Mouse (Mus musculus): Measurements from ENCODE around the gene Six3. TPM values are rescaled to one million over a fixed set of nuclear protein-coding genes. Genes with fewer than 3 reads are reported as not detected.

Gene Six3
- polyA plus RNA-seq, 1 experiment from 2014 or later: not detected

DNA sequence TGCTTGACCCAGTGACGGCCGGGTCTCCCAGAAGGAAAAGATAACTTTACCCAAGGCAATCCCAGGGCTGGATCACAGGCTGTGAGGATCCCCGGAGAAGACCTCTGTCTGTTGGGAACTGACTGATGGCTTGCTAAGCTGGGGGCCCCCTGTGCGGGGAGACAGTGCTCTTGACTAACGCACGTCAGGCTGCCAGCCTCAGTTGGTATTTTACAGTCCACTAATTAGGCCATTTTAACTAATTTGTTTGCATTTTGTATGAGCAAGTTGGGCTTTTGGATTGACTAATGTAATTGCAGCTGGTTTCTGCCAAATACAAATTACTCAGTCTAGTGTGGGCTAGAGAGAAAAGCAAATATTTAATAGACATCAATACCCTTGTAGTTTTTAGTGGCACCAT lies 21.4 kb upstream of the Six3 start:
- Histone ChIP-seq H3K9me3 (replicated peaks; ENCODE audit: control insufficient read depth, low read length) (no peaks in the 10 kb centered on the region), H3K4me1 (ENCODE audit: control insufficient read depth, low read depth, low read length) (no peaks in the 10 kb centered on the region), H3K4me2 (ENCODE audit: low read depth, low read length) (no peak overlapping the region), H3K27ac (ENCODE audit: low read length) (no peak overlapping the region), H3K9ac (ENCODE audit: low read depth, low read length) (no peak overlapping the region), H3K27me3 (ENCODE audit: control insufficient read depth, insufficient read depth, low read depth, low read length) (no peaks in the 10 kb centered on the region), H3K36me3 (ENCODE audit: control insufficient read depth, insufficient read depth) (no peaks in the 10 kb centered on the region), H3K4me3 (ENCODE audit: low read depth, low read length) (no peak overlapping the region)
- 59% methylated on average over 6 of the region's 6 CpGs for WGBS (ENCODE audit: insufficient replicate concordance)
- no peak for ATAC-seq (ENCODE audit: low read depth)

DNA sequence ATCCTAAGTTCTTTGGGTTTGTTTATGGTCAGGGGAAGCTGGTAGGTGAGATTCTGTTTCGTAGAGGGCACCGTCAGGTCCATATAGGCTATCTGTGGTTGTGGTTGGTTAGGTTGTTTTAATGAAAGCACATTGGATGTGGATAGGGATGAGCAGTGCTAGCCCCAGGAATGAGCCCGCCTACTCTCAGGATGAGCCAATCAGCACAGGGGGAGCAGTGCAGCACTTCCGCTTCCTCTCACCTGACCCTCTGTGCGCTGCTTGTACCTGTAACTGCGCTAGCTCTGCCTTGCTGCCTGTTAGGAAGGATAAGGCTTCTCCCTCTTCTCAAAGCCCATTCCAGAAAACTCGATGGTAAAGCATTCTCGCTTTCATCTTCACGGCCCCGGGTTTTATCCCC lies 17.6 kb upstream of the Six3 start:
- Histone ChIP-seq H3K9me3 (replicated peaks; ENCODE audit: control insufficient read depth, low read length) (no peaks in the 10 kb centered on the region), H3K9ac (ENCODE audit: low read depth, low read length) (no peak overlapping the region), H3K36me3 (ENCODE audit: control insufficient read depth, insufficient read depth) (no peaks in the 10 kb centered on the region), H3K4me2 (ENCODE audit: low read depth, low read length) (no peak overlapping the region), H3K27me3 (ENCODE audit: control insufficient read depth, insufficient read depth, low read depth, low read length) (no peaks in the 10 kb centered on the region), H3K27ac (ENCODE audit: low read length) (no peak overlapping the region), H3K4me3 (ENCODE audit: low read depth, low read length) (no peak overlapping the region), H3K4me1 (ENCODE audit: control insufficient read depth, low read depth, low read length) (no peaks in the 10 kb centered on the region)
- ATAC-seq (ENCODE audit: low read depth): no peak
- 48% methylated on average over 10 of the region's 10 CpGs for WGBS (ENCODE audit: insufficient replicate concordance)

DNA sequence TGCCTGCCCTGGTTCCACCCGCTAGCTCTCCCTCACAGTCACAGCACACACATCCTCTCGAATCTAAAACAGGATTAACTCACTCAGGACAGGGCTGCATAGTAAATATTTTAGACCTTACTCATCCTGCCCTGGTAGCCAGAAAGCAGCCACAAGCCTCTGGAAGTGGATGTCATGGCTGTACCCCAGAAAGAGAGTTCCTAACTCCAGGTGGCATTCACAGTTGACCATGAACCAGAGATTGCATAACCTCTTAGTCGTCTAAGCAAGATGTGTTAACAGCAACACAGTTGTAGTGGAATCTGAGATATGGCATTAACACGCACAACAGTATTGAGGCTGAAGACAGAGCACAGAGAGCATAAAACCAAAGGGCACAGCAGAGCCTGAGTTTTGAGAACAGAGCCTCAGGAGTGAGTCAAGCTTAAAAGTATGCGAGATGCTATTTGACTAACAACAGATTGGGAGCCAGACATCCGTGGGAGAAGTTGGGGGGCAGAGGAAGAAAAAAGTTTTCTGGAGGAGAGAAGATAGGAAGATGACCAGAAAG lies 17.0 kb upstream of the Six3 start:
- no peak overlapping the region for H3K4me3 ChIP-seq (ENCODE audit: low read depth, low read length)
- H3K4me2 ChIP-seq (ENCODE audit: low read depth, low read length): no peak overlapping the region
- H3K36me3 ChIP-seq (ENCODE audit: control insufficient read depth, insufficient read depth): no peaks in the 10 kb centered on the region
- no peaks in the 10 kb centered on the region for H3K4me1 ChIP-seq (ENCODE audit: control insufficient read depth, low read depth, low read length)
- no peaks in the 10 kb centered on the region for H3K9me3 ChIP-seq (replicated peaks; ENCODE audit: control insufficient read depth, low read length)
- no peak overlapping the region for H3K9ac ChIP-seq (ENCODE audit: low read depth, low read length)
- WGBS (ENCODE audit: insufficient replicate concordance): 28% methylated on average over 6 of the region's 6 CpGs
- no peak overlapping the region for H3K27ac ChIP-seq (ENCODE audit: low read length)
- no peak for ATAC-seq (ENCODE audit: low read depth)
- H3K27me3 ChIP-seq (ENCODE audit: control insufficient read depth, insufficient read depth, low read depth, low read length): no peaks in the 10 kb centered on the region; the same call in 1 of the 2 replicates

DNA sequence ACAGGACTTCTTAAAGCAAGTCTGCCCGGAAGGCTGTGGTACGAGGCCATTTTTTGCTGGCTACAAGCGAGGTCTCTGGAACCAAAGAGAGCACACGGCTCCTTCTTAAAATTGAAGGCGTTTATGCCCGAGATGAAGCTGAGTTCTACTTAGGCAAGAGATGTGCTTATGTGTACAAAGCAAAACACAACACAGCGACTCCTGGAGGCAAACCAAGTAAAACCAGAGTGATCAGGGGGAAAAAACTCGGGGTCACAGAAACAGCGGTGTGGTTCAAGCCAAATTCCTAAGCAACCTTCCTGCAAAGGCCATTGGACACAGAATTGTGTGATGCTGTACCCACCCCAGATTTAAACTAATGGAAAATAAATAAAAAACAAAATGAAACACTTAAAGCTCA lies 13.9 kb upstream of the Six3 start:
- 49% methylated on average over 9 of the region's 9 CpGs for WGBS (ENCODE audit: insufficient replicate concordance)
- H3K4me1 ChIP-seq (ENCODE audit: control insufficient read depth, low read depth, low read length): no peaks in the 10 kb centered on the region
- H3K4me3 ChIP-seq (ENCODE audit: low read depth, low read length): no peak overlapping the region
- no peak overlapping the region for H3K27ac ChIP-seq (ENCODE audit: low read length)
- H3K4me2 ChIP-seq (ENCODE audit: low read depth, low read length): no peak overlapping the region
- no peak overlapping the region for H3K9ac ChIP-seq (ENCODE audit: low read depth, low read length)
- no peak for ATAC-seq (ENCODE audit: low read depth)
- peaks cover 9% of the 10 kb centered on the region for H3K27me3 ChIP-seq (ENCODE audit: control insufficient read depth, insufficient read depth, low read depth, low read length)
- H3K36me3 ChIP-seq (ENCODE audit: control insufficient read depth, insufficient read depth): no peaks in the 10 kb centered on the region
- H3K9me3 ChIP-seq (replicated peaks; ENCODE audit: control insufficient read depth, low read length): no peaks in the 10 kb centered on the region

DNA sequence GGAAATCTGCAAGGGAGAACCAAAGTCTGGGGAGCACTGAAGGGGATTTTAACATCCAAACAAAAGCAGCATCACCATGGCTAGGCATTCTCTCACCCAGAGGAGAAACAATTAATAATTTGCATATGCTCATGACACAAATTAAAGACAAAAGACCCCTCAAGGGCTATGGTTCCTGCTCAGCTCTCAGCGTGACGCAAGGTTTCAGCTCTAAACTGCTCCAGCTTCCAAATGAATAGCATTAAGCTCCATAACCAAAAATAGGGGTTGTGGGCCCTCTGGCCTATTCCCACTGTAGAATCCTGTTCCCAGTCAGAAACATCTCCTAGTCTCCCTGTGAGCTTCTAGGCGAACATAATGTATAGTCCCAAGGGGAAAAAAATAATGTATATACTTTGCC lies 6.9 kb upstream of the Six3 start:
- no peak overlapping the region for H3K27ac ChIP-seq (ENCODE audit: low read length)
- no peaks in the 10 kb centered on the region for H3K36me3 ChIP-seq (ENCODE audit: control insufficient read depth, insufficient read depth)
- H3K27me3 ChIP-seq (ENCODE audit: control insufficient read depth, insufficient read depth, low read depth, low read length): peaks cover 66% of the 10 kb centered on the region
- no peaks in the 10 kb centered on the region for H3K4me1 ChIP-seq (ENCODE audit: control insufficient read depth, low read depth, low read length)
- no peak overlapping the region for H3K4me2 ChIP-seq (ENCODE audit: low read depth, low read length)
- no peaks in the 10 kb centered on the region for H3K9me3 ChIP-seq (replicated peaks; ENCODE audit: control insufficient read depth, low read length)
- 15% methylated on average over 3 of the region's 3 CpGs for WGBS (ENCODE audit: insufficient replicate concordance)
- H3K9ac ChIP-seq (ENCODE audit: low read depth, low read length): no peak overlapping the region
- ATAC-seq (ENCODE audit: low read depth): no peak
- H3K4me3 ChIP-seq (ENCODE audit: low read depth, low read length): no peak overlapping the region

DNA sequence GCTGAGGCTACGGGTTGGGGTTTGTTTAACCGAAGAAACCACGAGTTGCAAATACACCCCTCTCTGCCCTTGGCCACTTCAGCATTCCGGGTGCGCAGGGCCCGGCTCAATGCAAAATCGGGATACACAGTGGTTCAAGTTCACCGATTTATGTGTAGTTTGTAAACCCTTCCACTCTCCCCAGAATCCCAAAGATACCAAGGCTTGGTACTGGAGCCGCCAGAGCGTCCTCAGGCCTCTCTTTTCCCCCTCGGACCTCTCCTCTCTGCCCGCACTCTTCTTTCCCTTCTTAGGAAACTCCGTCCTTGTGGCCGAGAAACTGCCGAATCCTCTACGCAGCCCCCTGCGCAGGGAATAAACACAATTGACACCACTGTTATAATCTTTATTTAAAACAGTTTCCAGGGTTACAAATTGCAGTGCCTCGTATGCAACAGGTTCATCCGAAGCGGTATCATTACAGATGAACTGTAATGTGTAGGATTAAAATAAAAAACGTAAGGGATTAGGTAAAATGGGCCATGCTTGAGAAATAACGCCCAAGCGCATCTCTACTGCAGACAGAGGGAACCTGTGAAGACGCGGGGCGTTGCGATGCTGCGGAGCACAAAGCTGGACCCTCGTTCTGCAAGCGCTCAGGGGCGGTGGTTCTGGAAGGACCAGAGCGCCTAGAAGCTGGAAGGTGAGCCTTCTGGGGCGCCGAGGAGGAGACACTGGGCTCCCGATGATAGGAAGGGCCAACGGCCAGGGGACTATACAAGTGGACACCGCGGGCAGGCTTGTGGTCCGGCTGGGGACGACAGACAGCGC lies 5.6 kb upstream of the Six3 start:
- H3K27me3 ChIP-seq (ENCODE audit: control insufficient read depth, insufficient read depth, low read depth, low read length): peaks cover 78% of the 10 kb centered on the region
- ATAC-seq (ENCODE audit: low read depth): no peak
- WGBS (ENCODE audit: insufficient replicate concordance): 3% methylated on average over 41 of the region's 41 CpGs

DNA sequence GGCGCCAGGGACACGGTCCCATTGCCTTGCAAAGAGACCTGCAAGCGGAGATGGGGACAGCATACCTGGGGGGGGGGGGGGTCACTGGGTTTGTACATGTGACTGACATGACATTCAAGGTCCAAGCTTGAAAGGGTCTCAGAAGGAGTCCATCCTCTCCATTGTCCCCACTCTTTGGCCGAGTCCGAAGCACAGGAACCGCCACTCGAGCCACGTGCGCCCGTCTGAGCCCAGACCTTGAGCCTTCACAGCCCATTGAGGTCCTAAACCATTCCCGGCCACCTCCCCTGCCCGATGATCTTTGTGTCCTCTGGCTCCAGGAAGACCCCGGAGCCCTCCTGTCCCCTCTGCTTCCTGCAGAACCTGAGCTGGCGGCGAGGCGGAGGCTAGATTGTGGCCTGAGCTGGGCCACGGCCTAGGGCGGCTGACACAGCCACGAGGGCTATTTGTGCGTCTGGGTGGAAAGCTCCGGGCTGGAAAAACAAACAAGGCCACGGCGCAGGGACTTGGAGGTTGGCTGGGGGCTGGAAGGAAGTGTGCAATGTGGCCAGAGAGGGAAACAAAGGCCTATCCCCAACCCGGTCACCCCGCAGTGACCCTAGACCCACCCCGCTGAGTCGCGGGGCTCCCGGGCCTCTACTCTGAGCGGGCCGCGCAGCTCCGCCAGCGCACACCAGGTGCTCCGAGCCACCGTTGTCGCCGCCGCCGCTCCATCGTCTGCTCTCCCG lies 4.9 kb upstream of the Six3 start:
- Histone ChIP-seq H3K4me1 (ENCODE audit: control insufficient read depth, low read depth, low read length) (no peaks in the 10 kb centered on the region), H3K36me3 (ENCODE audit: control insufficient read depth, insufficient read depth) (no peaks in the 10 kb centered on the region), H3K27me3 (ENCODE audit: control insufficient read depth, insufficient read depth, low read depth, low read length) (peaks cover 81% of the 10 kb centered on the region), H3K27ac (ENCODE audit: low read length) (no peak overlapping the region), H3K9ac (ENCODE audit: low read depth, low read length) (no peak overlapping the region), H3K4me2 (ENCODE audit: low read depth, low read length) (no peak overlapping the region), H3K4me3 (ENCODE audit: low read depth, low read length) (no peak overlapping the region), H3K9me3 (replicated peaks; ENCODE audit: control insufficient read depth, low read length) (no peaks in the 10 kb centered on the region)
- ATAC-seq (ENCODE audit: low read depth): no peak
- 3% methylated on average over 42 of the region's 42 CpGs for WGBS (ENCODE audit: insufficient replicate concordance)

More for the DNA sequence above, 5.6 kb upstream of the Six3 start:
- H3K4me3 ChIP-seq (ENCODE audit: low read depth, low read length): no peak overlapping the region
- H3K4me1 ChIP-seq (ENCODE audit: control insufficient read depth, low read depth, low read length): no peaks in the 10 kb centered on the region
- no peak overlapping the region for H3K4me2 ChIP-seq (ENCODE audit: low read depth, low read length)
- H3K36me3 ChIP-seq (ENCODE audit: control insufficient read depth, insufficient read depth): no peaks in the 10 kb centered on the region
- H3K9me3 ChIP-seq (replicated peaks; ENCODE audit: control insufficient read depth, low read length): no peaks in the 10 kb centered on the region
- H3K27ac ChIP-seq (ENCODE audit: low read length): no peak overlapping the region
- H3K9ac ChIP-seq (ENCODE audit: low read depth, low read length): no peak overlapping the region

DNA sequence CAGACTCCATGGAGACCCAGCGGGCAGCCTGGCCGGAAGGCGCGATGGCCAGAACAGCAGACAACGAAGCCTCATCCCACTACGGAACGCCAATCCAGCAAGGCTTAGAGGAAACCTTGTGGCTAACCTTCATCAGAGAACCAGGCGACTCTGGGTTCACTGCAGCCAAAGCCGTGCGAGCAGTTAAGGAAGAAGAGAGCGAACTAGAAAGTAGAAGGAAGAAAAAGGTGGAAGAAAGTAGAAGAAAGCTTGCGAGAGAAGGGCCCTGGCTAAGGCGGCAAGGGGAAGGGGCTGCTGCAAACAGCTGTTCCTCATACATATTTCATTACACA lies 4.3 kb upstream of the Six3 start:
- ATAC-seq (ENCODE audit: low read depth): no peak
- Histone ChIP-seq H3K36me3 (ENCODE audit: control insufficient read depth, insufficient read depth) (no peaks in the 10 kb centered on the region), H3K4me3 (ENCODE audit: low read depth, low read length) (no peak overlapping the region), H3K4me2 (ENCODE audit: low read depth, low read length) (no peak overlapping the region), H3K9me3 (replicated peaks; ENCODE audit: control insufficient read depth, low read length) (no peaks in the 10 kb centered on the region), H3K9ac (ENCODE audit: low read depth, low read length) (no peak overlapping the region), H3K4me1 (ENCODE audit: control insufficient read depth, low read depth, low read length) (no peaks in the 10 kb centered on the region), H3K27ac (ENCODE audit: low read length) (no peak overlapping the region), H3K27me3 (ENCODE audit: control insufficient read depth, insufficient read depth, low read depth, low read length) (peaks cover 86% of the 10 kb centered on the region)
- 3% methylated on average over 13 of the region's 13 CpGs for WGBS (ENCODE audit: insufficient replicate concordance)

Data from liver, embryonic 16.5 days (tissue).